Mouse (Mus musculus): Measurements from ENCODE around the gene Oaz2.

Oaz2 gene

GRCm38 (mm10) chr9:65667701-65668100 is at the start of gene Oaz2:
Gene Oaz2 (plus strand): TSS chr9:65668001.
- DNase-seq (ENCODE audit: low spot score) = no peak

GRCm38 (mm10) chr9:65619311-65619710 is 48.5 kb upstream of the Oaz2 start:
- no peak for DNase-seq (ENCODE audit: low spot score)

GRCm38 (mm10) chr9:65621196-65621595 is 46.6 kb upstream of the Oaz2 start:
- DNase-seq (ENCODE audit: low spot score) = no peak

GRCm38 (mm10) chr9:65621666-65622065 is 46.1 kb upstream of the Oaz2 start:
- DNase-seq (ENCODE audit: low spot score) = no peak

- DNase-seq (ENCODE audit: low spot score) = no peak
Observed at GRCm38 (mm10) chr9:65622826-65623225, 45.0 kb upstream of the Oaz2 start.

- no peak for DNase-seq (ENCODE audit: low spot score)
Observed at GRCm38 (mm10) chr9:65624266-65624665, 43.5 kb upstream of the Oaz2 start.

- DNase-seq (ENCODE audit: low spot score) = no peak
Observed at GRCm38 (mm10) chr9:65629025-65629766, 38.6 kb upstream of the Oaz2 start, which contains the start of gene Rbpms2. Gene Rbpms2 (plus strand): TSS chr9:65629648.

- no peak for DNase-seq (ENCODE audit: low spot score)
Observed at GRCm38 (mm10) chr9:65629767-65630630, 37.8 kb upstream of the Oaz2 start.

GRCm38 (mm10) chr9:65630631-65631353 is 37.0 kb upstream of the Oaz2 start:
- DNase-seq (ENCODE audit: low spot score) = no peak

- DNase-seq (ENCODE audit: low spot score) = no peak
Observed at GRCm38 (mm10) chr9:65631354-65632021, 36.3 kb upstream of the Oaz2 start.

GRCm38 (mm10) chr9:65635766-65636165 is 32.0 kb upstream of the Oaz2 start:
- DNase-seq (ENCODE audit: low spot score) = no peak

GRCm38 (mm10) chr9:65636926-65637325 is 30.9 kb upstream of the Oaz2 start:
- no peak for DNase-seq (ENCODE audit: low spot score)

GRCm38 (mm10) chr9:65639065-65639464 is 28.7 kb upstream of the Oaz2 start:
- DNase-seq (ENCODE audit: low spot score) = no peak

- no peak for DNase-seq (ENCODE audit: low spot score)
Observed at GRCm38 (mm10) chr9:65640838-65641410, 26.9 kb upstream of the Oaz2 start.

- no peak for DNase-seq (ENCODE audit: low spot score)
Observed at GRCm38 (mm10) chr9:65641446-65642052, 26.3 kb upstream of the Oaz2 start.

GRCm38 (mm10) chr9:65642546-65642945 is 25.3 kb upstream of the Oaz2 start:
- no peak for DNase-seq (ENCODE audit: low spot score)

- DNase-seq (ENCODE audit: low spot score) = no peak
Observed at GRCm38 (mm10) chr9:65644960-65645359, 22.8 kb upstream of the Oaz2 start.

- no peak for DNase-seq (ENCODE audit: low spot score)
Observed at GRCm38 (mm10) chr9:65645984-65646383, 21.8 kb upstream of the Oaz2 start.

GRCm38 (mm10) chr9:65646782-65647181 is 21.0 kb upstream of the Oaz2 start:
- no peak for DNase-seq (ENCODE audit: low spot score)

- DNase-seq (ENCODE audit: low spot score) = no peak
Observed at GRCm38 (mm10) chr9:65648730-65649129, 19.1 kb upstream of the Oaz2 start.

GRCm38 (mm10) chr9:65649997-65650396 is 17.8 kb upstream of the Oaz2 start:
- no peak for DNase-seq (ENCODE audit: low spot score)

Data from layer of hippocampus, adult 11-12 months (tissue).